Mouse (Mus musculus): ENCODE measurements around the gene Nabp1.

Gene Nabp1

DNA sequence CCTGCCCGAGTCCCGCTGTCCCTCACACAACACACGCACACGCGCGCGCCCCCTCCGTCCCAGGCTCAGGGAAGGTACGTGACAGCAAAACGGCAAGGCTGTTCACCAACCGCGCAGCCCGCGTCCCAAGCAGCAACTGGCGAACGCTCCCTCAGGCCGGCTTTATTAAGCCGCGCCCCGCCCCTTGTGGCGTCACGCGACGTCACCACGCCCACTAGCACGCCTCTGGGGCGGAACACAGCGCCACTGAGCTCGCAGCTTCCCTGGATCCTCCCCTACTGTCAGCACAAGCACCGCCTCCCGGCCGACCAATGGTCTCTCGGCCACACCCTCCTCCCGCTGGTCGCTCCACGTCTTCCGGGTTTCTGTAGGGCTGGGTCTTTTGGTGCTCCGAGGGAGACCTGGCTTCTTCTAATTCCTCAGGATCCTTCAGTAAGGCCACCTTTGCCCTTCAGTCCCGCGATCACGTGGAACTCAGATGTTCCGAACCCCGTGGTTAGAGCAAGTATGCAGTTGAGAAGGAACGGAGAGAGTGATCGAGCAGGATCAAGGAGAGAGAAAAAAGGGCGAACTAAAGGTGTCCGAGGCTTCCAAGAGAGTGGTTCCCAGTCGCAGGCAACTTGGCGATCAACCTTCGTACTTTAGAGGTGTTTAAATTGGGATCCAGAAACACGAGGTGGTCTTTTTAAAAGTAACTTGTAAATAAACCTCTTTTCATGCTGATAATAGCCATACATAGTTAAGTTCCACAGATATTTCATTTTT, at the start of gene Nabp1:
Gene Nabp1, minus strand, starts transcription at position 164 of the 765 bp plus-strand sequence.
- peak; percentile 98 for DNase-seq (ENCODE audit: low spot score in 2 of 2)

- DNase-seq (ENCODE audit: low spot score in 2 of 2): no peak
These were observed 47.5 kb upstream of the Nabp1 start for GRCm38 (mm10) chr1:51525563-51526265.

DNA sequence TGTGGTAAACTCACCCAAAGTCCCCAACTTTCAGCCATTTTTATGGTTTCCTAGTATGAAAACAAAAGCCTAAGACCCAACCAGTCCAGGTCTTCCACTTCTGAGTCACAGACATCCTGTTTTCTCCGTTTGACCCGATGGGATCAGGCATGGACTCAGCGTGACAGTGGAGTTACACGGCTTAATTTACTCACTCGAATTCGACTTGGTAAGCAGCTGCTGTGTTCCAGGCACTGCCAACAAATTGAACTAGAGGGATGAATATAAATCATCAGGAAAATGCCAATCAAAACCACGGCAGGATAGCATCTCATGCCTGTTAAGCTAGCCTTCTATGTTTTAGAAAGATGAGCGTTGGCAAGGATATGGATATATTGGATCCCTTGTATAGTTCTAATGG, 43.4 kb upstream of the Nabp1 start:
- DNase-seq (ENCODE audit: low spot score in 2 of 2): no peak

- DNase-seq (ENCODE audit: low spot score in 2 of 2): no peak
These were observed 42.1 kb upstream of the Nabp1 start for GRCm38 (mm10) chr1:51520246-51520780.

GRCm38 (mm10) chr1:51519112-51519511, 40.9 kb upstream of the Nabp1 start:
- DNase-seq (ENCODE audit: low spot score in 2 of 2): no peak

GRCm38 (mm10) chr1:51515625-51516024, 37.4 kb upstream of the Nabp1 start:
- DNase-seq (ENCODE audit: low spot score in 2 of 2): no peak

DNA sequence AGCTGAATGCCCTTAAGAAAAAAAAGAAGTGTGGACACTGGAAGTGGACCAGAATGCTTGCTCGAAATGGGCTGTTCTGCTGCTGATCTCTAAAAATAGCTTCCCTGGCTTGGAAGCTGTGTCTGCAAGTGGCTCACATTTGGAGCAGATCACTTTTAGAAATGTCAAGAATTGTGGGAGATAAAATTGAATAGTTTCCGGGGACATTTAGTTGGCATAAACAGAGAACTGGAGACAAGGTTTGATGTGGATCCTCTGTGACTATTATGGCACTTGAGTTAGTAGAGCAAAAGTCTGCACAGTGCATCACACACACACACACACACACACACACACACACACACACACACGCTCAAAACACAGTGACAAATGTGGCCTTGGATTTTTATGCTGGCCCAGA, 36.8 kb upstream of the Nabp1 start:
- no peak for DNase-seq (ENCODE audit: low spot score in 2 of 2)

- no peak for DNase-seq (ENCODE audit: low spot score in 2 of 2)
These were observed 36.2 kb upstream of the Nabp1 start for GRCm38 (mm10) chr1:51514379-51514778.

DNA sequence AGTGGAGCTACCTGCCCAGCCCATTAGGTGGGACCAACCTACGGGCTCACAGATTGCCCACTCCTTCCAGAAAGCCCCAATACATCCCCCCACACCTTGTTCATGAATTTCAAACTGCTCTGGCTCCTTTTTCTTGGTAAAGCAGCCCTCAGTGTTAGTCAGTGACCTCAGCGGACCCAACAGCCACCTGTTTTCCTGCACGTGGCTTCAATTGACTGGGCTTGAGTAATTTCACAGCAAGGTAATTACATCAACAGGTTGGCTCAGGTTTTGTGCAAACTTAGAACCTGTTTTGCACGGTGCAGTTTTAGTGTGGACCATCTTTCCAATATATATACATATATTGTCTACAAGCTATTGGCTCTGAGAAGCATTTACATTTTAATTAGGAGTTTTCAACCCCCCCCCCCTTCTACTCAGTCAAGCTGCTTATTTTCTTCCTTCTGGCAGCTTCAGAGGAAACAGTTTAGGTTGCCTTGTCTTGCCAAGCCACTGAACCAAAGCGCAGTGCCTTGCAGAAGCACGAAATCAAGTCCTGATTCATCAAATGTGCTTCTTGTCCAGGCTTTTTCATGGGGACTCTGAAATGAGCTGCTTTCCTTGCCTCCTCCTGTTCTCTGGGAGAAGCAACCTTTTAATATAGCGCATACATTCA, 35.0 kb upstream of the Nabp1 start:
- no peak for DNase-seq (ENCODE audit: low spot score in 2 of 2)

DNA sequence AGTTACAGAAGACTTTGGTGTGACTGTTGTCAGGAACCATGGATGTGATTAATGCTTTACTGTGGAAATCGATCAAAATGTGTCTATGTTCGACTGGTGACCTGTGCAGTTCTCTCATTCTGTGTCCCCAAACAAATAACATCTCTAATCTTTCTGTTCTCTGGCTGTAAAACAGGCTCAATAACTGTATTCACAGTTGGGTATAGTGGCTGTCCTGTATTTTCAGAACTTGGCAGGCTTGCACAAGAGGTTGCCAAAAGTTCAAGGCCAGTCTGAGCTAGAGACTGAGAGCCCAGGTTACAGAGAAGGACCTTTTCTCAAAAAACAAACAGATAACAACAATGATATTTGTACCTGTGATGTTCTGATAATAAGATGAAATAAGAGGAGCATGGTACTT, 34.1 kb upstream of the Nabp1 start:
- DNase-seq (ENCODE audit: low spot score in 2 of 2): no peak

DNA sequence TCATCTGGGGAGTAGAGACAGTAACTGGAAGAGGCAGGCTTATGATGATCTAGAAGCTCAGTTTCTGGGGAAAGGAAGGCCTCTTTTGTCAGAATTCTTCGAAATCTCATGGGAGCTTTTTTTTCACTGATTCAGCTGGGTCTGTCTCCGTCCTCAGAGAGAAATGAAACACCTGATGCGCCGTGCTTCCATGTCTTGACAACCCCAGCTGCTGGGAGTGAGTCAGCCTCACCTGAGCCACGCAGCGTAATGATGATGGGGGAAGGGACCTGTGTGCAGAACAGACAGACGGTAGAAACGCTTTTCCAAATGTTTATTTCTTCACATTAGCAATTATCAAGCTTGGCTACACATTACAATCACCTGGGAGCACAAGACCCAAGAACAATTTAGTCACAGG, 31.6 kb upstream of the Nabp1 start:
- DNase-seq (ENCODE audit: low spot score in 2 of 2): no peak

GRCm38 (mm10) chr1:51509083-51509482, 30.9 kb upstream of the Nabp1 start:
- DNase-seq (ENCODE audit: low spot score in 2 of 2): no peak

GRCm38 (mm10) chr1:51508543-51508942, 30.3 kb upstream of the Nabp1 start:
- no peak for DNase-seq (ENCODE audit: low spot score in 2 of 2)

DNA sequence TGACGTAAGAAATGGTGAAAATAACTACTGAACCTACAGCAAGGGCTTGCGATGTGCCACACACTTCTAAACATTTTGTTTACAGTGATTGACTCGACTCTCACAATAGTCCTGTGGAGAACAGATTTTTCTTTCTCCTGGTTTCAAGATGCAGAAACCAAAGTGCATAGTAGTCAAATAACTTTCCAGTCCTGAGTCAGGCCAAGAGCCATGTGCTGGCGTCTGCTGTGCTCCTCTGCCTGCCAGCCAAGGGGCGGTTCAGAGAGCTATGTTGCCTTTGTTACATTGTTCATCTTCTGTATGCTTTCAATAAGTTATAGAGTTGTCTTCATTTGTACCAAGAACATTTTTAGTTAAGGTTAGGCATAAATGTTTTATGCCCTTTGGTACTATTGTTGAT, 29.2 kb upstream of the Nabp1 start:
- no peak for DNase-seq (ENCODE audit: low spot score in 2 of 2)

DNA sequence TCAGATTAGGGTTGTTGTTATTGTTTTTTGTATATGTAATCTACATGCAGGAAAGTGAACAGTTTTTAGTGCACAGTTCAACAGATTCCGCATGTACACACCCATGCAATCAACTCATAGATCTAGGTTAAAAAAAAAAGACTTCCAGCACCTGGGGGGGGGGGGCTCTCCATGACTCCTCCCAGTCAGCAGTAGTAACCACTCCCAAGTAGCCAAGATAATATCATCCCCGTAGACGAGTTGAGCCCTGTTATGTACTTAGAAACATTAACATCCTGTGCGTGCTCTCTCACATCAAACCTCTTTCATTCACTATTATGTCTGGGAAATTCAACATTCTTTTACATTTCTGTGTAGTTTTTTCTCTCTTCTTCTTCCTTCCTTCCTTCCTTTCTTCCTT, 28.0 kb upstream of the Nabp1 start:
- no peak for DNase-seq (ENCODE audit: low spot score in 2 of 2)

DNA sequence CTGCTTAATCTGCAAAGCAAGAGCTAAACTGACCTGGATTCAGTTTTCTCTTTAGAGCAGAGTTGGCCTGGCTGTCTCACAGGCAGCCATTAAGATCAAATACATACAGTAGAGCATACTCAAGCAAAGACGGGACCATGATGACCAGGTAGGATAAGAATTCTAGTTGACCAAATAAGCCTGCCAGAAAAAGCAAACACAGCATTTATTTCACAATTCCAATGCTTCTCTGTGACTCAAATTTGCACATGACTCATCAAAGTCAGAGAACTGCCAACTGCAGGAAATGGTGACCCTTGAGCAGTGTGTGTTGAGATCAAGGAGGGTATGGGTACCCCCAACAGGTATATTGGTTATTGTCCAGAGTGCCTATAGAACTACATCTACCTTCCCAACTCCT, 27.4 kb upstream of the Nabp1 start:
- no peak for DNase-seq (ENCODE audit: low spot score in 2 of 2)

DNA sequence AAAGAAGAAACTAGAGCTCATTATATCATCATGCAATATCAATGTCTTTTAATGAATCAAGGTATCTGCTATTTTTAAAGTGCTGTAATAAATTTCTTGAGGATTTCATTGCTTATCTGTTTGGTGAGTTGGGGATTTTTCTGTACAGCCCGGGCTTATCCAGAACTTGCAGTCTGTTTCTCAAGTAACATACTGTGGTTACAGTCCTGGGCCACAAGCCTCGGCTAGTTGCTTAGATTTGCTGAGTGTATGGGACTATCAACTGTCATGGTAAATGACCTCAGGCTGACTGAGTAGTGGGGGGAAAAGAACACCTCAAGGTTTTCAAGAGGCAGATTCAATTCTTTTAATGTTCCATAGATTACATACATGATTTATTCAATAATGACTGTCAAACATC, 24.8 kb upstream of the Nabp1 start:
- DNase-seq (ENCODE audit: low spot score in 2 of 2): no peak

DNA sequence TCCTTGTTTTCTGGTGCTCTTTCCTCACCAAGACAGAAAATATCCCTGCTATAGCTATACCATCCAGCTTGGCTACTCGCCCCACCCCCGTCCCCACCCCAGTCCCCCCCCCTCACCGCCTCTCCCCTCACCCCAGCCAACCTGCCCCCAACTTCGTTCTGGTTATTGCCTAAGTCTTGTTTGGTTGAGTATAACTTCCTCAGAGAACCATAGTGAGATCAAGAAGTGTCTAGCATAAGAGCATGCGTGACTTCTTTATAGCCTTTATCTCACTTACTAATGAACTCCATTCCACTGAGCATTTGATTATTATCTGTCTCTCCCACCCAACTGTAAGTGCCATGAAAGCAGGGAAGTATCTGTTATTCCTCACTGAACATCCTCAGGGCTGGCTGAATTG, 24.1 kb upstream of the Nabp1 start:
- no peak for DNase-seq (ENCODE audit: low spot score in 2 of 2)

DNA sequence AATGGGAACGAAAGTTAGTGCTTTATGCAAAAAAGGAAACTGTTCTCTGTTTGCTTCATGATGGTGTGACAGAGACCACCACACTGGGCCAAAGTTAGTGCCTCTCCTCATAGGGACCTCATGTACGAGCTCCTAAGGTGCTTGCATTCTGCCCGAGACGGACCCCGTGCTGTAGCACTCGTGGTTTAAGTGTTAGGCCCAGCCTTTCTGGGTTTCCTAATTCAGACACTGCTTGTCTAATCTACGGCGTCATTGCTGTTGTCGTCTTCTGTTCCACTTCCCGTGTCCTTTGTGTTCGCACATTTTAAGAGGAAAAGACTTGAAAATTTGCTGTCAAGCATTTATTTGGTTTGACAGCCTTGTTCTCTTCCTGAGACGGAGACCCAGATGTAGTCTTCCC, 23.0 kb upstream of the Nabp1 start:
- no peak for DNase-seq (ENCODE audit: low spot score in 2 of 2)

DNA sequence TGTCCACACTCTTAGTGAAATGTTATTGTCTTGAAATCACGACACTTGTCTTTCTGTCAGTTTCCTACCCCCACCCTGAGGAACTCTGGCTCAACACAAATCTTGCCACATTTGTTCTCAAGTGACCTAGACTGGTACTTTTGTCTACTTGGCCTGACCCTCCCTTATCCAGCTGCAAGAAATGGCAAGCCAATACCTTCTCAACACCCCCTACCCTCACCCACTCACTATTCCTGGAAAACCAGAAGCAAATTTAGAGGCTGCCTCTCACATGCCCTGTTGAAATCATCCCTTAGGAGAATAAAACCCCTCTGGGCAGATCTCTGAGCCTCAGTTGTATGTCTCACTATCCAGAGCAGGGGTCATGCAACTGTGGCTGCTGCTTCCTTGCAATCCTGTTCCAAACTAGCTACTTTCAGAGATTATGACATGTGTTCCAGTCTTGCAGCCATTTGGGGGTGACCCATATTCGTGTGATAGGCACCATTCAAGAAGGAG, 20.4 kb upstream of the Nabp1 start:
- no peak for DNase-seq (ENCODE audit: low spot score in 2 of 2)

DNA sequence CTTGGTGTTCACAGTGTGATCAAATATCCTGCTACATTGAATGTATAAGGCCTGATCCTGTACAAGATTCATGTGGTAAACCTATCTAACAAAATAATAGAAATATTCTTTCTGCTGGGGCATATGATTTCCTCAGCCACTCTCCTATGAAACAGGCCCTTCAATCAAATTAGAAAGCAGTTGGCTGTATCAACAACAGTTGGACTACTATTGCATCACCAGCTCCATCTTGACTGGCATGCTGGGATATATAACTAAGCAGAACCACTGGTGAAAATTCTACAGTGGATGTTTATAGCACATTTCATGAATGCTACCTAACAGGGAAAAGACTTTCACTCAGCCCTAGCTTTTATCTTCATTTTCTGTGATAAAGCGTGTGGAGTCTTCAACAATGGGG, 17.9 kb upstream of the Nabp1 start:
- no peak for DNase-seq (ENCODE audit: low spot score in 2 of 2)

GRCm38 (mm10) chr1:51493592-51494307, 15.5 kb upstream of the Nabp1 start:
- DNase-seq (ENCODE audit: low spot score in 2 of 2): no peak

All from frontal cortex, postnatal 25 days (tissue).